Mouse (Mus musculus) lung, postnatal 10 days (tissue): Measurements from ENCODE around the gene Smox.
A peak's percentile ranks its signal among the peaks of the same experiment; 100 is the strongest.
"Not testable (repeated sequence)": the region's sequence is repeated elsewhere in the genome, so short reads cannot be mapped to it uniquely, and the experiment has no call there.

Source experiments
- DNase-seq: peaks from one replicate; pipeline ENCODE4 v3.0.0; 2021

Smox gene

GRCm38 (mm10) chr2:131491196-131491595, at the start of gene Smox:
Gene Smox, plus strand, starts transcription at chr2:131491496.
- no peak for DNase-seq

DNA sequence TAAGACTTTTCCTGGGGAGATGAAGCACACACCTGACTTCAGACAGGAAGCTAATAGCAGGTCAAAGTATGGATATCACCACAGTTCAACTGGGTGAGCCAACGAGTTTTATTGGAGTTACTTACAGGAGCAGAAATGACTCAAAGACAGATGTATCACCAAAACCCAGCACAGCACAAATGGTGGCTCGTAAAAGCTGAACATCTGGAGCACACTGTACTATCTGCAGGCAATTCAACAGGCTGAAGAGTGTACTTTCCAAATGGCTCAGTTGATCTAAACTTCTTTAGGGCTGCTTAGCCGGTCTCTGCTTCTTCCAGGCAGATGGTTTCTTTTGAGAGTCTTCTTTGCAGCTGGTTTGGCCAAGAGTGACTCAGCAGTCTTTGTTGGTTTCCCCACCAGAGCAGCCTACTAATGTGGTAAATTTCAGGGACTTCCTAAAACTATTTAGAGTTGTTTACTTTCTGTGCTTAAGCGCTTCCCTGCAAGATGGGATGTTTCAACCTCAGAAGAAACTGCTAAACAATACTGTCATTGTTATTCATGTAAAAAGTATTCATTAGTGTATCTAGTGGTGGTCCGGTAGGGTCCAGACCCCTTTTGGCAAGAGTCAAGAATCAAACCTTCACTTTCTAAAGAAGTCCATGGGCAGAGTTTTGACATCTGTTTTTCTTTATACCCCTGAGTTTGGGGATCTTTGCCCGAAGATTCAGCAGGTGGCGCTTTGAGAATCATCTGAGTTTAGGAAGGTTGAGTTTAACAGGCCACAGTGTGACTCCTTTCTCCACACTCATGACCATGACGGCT, 48.0 kb upstream of the Smox start:
- no peak for DNase-seq

GRCm38 (mm10) chr2:131443891-131444190, 47.5 kb upstream of the Smox start:
- DNase-seq: no peak

DNA sequence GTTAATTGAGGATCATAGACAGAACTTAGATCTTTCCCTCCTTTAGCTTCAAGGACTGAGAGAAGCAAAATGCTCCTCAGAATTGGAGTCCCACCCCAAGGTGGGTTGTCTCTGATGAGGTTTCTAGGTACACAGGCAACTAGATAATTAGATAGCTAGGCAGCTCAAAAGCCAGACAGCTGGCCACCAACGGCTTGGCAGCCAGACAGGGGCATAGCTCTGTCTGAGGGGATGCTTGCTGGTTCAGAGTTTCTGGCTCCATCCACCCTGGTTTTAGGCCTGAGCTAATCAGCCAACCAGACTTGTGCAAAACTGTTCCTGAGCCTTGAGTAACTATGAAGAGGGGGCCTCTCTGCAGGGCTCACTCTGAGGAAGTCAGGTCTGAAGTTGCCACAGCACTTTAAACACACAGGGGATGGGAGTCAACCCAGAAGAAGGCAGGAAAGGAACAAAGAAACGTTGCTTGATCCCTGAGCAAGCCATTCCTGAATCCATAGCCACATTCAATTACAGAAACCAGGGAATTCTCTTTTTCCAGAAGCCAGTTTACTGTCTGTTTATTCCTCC, 44.8 kb upstream of the Smox start:
- DNase-seq: no peak

DNA sequence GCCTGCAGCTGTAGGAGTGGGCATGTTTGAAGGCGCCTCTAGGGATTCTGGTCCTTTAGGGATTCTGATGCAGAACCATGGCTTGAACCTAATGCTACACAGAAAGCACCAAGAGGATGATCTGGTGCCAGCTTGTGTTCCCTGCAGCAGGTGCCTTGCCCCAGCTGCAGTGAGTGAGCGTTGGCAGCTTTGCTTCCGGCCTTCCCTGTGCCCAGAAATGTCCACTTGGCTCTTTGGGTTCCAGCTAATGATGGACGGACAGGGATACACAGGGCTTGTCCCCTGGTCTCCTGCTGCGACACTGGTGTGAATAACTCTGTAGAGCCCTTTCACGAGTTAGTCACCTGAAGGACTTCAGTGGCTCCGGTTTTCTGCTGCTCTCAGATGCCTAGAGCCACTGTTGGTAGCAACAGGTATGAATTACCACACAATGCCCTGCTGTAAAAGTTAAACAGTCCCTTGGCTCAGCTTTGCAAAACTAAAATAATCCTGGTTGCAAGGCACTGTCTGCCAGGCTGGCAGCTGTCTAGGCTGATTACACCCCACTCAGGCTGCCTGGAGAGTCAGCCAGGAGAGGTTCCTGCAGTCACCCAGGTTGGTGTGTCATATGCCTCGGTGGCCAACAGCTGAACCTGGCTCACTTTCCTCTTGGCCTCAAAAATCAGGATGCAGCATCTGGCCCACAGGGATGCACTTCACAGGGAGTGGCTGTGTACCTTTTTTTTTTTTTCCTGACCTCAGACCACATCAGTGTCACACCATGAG, 43.5 kb upstream of the Smox start:
- DNase-seq: no peak

DNA sequence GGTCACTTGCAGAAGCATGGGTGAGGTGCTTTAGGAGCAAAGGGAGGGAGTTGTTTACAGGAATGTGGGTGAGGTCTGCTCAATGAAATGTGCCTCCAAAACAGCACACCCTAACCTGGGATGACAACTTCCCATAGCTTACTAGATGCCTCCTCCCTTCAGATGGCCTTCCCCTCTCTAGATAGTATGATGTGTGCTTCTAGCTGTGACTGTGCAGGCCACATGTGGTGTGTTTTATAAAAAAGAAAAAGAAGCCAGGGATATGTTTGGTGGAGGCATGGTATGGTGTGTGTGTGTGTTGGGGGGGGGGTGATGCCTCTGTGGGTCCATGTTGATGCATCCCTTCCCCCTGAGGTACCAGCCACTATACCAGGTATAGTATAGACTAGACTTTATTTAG, 42.9 kb upstream of the Smox start:
- no peak for DNase-seq

GRCm38 (mm10) chr2:131449720-131450119, 41.6 kb upstream of the Smox start:
- no peak for DNase-seq

DNA sequence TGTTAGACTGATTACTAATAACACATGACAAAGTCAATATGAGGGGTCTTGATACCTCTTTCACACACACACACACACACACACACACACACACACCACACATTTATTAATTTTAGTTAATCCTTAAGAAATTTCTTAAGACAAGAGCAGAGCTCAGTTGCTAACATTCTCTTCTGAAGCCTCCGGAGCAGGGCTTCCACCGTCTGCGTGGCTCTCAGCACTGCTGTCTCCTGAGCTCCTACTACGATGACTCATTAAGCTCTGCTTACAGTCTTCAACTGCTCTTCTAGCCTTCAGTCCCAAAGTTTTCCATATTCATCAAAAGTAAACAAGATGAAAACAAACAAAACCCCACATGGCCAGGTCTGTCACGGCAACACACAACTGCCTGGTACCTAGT, 40.8 kb upstream of the Smox start:
- DNase-seq: no peak

GRCm38 (mm10) chr2:131457728-131458127, 33.6 kb upstream of the Smox start:
- DNase-seq: peak; percentile 76

DNA sequence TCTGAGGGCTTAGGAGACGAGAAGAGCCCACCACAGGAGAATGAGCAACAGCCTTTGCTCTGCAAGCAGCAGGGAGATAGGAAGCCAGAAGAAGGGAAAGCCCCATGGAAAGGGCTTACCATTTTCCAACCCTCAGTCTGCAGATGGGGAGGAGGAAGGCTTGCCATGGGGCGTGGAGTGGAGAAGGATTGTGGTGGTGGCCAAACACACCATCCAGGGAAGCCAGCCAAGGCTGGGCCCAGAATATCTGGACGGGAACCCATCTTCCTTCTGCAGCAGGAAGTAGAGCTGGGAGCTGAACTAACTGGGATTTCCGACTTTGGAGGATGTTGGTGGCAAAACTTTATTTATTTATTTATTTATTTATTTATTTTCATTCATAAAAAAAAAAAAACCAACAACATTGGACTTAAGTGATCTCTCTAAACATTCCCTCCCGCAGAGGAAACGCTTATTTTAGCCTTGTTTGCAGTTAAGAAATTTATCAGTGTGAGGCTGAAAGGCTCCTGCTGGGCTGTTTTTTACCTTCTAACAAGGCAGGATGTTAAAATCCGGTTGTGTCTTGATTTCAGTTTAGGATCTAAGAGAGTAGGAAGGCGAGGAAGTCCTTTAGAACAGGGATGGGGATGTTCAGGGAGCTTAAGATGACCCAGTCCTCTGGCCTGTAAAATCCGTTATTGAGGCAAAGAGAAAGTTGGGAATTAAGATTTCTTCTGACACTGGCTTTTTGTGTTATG, 30.2 kb upstream of the Smox start:
- peak; percentile 73 for DNase-seq

DNA sequence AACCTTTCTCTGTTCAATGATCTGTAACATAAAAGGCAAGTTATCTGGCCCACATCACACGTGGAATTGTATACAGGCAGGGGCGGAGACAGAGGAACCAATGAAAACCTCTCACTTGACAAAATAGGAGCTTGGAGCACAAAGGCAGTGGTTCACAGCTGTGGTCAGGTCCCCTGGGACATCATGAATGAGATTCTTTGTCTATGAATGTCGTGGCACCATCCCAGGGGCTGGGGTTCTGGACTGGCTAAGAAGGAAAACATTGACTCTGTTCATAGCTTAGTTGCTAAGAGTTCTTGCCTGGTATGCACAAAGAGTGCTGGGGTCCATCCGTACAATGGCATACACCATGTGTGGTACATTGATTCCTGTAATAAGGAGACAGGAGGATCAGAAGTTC, 28.3 kb upstream of the Smox start:
- no peak for DNase-seq

- no peak for DNase-seq
Observed at GRCm38 (mm10) chr2:131464147-131464546, 27.1 kb upstream of the Smox start.

- DNase-seq: no peak
Observed at GRCm38 (mm10) chr2:131466732-131467131, 24.6 kb upstream of the Smox start.

- DNase-seq: peak; percentile 80
Observed at GRCm38 (mm10) chr2:131469916-131470315, 21.4 kb upstream of the Smox start.

DNA sequence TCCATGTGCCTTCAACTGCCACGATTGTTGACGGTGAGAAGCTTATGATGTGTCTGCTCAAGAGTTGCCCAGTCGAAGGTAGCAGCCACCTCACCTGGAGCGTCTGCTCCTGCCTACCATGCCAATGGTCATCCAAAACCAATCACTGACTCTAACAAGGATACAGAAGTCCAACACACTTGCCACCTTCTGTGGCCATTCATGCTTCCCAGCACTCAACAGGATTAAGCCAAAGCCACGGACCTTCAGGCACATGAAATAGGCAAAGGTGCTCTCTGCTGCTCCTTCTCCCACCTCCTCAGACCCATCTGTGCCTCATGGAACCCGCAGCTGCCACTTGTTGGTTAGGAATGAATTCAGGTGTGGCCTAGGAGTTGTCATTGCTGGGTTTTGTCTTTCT, 17.5 kb upstream of the Smox start:
- DNase-seq: no peak

DNA sequence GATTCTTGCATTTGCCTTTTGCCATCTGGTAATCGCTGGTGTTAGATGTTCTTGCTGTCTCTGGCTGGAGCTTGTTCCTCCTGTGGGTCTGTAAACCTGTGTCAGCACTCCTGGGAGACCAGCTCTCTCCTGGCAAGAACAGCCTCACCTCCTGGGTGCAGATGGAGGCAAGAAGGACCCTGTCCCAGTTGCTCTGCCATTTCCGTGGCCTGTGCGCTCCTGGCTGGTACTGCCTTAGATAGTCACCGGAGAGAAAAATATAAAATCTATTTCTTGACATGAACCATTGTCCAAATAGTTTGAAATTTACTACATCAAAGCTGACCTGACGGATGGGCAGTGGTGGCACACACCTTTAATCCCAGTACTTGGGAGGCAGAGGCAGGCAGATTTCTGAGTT, 14.2 kb upstream of the Smox start:
- DNase-seq: not testable (repeated sequence)

DNA sequence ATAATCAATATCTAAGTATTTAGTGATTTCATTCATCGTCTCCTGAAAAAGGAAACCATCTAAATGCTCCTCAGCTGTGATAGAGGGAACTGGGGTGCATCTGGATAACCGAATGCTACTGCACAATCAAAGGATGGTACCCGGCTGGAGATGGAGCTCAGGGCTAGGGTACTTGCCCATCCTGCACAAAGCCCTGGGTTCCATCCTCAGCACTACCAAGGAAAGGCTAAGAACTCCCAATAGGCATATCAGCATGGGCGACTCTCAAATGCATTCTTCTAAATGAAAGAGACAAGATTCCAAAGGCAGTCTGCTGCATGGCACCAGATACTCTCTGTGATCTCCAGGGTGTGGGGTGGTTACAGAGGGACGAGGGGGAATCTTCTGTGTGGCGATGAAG, 13.4 kb upstream of the Smox start:
- DNase-seq: no peak

GRCm38 (mm10) chr2:131478349-131478748, 12.9 kb upstream of the Smox start:
- DNase-seq: no peak

DNA sequence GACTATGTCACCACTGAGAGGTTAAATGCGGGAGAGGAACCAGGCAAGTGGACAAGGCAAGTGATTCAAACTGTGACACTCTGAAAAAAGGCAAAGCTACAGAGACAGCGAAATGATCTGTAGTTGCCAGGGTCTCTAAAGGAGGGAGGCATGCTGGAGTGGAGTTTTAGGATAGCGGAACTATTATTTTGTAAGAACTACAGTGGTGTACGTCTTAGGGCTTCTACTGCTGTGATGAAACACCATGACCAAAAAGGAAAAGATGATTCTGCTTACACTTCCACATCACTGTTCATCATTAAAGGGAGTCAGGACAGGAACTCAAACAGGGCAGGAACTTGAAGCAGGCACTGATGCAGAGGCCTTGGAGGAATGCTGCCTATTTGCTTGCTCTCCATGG, 12.4 kb upstream of the Smox start:
- DNase-seq: no peak

GRCm38 (mm10) chr2:131481733-131482132, 9.6 kb upstream of the Smox start:
- DNase-seq: no peak

DNA sequence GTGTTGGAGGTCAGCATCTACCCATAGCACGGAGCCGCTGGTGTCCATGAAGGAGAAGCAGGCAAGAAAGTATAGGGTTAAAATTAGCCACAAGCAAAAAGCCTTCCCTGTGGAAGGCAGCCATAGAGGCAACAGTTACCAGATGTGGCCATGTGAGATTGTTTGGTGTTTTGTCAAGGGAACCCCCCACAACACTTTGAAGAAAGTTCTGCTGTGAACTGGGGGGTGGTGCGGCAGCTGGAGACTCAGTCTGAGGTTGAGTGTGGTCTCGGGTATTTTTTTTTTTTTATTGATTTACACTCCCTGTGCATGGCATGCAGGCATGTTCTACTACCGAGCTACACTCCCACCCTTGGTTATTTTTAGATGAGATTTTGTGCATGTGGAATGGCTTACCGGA, 8.8 kb upstream of the Smox start:
- no peak for DNase-seq

GRCm38 (mm10) chr2:131483562-131483961, 7.7 kb upstream of the Smox start:
- no peak for DNase-seq

DNA sequence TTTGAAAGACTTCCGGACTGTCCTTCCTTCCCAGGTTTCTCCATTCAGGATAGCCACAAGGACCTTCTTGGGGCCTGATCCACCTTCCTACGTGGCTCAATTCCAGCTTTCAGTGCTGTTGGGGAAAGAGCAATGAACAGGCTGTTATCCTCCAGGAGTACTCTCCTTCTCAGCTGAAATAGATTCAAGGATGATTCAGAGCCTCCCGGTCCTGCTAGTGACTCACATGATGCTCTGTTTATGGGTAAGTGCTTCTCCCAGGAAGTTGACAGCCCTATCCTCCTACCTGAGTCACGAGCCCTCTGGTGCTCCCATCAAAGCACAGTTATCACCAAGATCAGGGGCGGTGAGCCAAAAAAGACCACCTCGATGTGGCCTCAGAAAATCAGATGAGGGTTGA, 7.1 kb upstream of the Smox start:
- no peak for DNase-seq

GRCm38 (mm10) chr2:131485126-131485525, 6.2 kb upstream of the Smox start:
- no peak for DNase-seq
